Mouse (Mus musculus) cerebral cortex, adult 2 months (tissue): ENCODE measurements around the gene Adcy10.

Experiments used
- WGBS: fragments of 180-500 bp; shearing (Covaris S2); methylation state at CpG from one replicate; pipeline ENCODE4 v1.1.7; 2018; 5-methylcytosine and 5-hydroxymethylcytosine counted together

The Adcy10 gene

GRCm38 (mm10) chr1:165605774-165606173 is 120.8 kb downstream of the Adcy10 start:
- WGBS = 42% methylated on average over 6 of the region's 6 CpGs

GRCm38 (mm10) chr1:165608904-165609303 is 123.9 kb downstream of the Adcy10 start:
- 88% methylated on average over 4 of the region's 4 CpGs for WGBS

GRCm38 (mm10) chr1:165609495-165610320 is 124.7 kb downstream of the Adcy10 start:
- 62% methylated on average over 7 of the region's 7 CpGs for WGBS

GRCm38 (mm10) chr1:165610321-165610999 is 125.5 kb downstream of the Adcy10 start:
- 54% methylated on average over 9 of the region's 9 CpGs for WGBS

- 53% methylated on average over 5 of the region's 5 CpGs for WGBS
Observed at GRCm38 (mm10) chr1:165612714-165613113, 127.7 kb downstream of the Adcy10 start.

GRCm38 (mm10) chr1:165613926-165614325 is 128.9 kb downstream of the Adcy10 start:
- WGBS = 74% methylated on average over 4 of the region's 4 CpGs

GRCm38 (mm10) chr1:165614793-165615192 is 129.8 kb downstream of the Adcy10 start:
- WGBS = 89% methylated on average over 3 of the region's 3 CpGs

GRCm38 (mm10) chr1:165616652-165617051 is 131.7 kb downstream of the Adcy10 start:
- WGBS = 47% methylated on average over 7 of the region's 7 CpGs

- 40% methylated on average over 15 of the region's 15 CpGs for WGBS
Observed at GRCm38 (mm10) chr1:165617166-165617891, 132.3 kb downstream of the Adcy10 start.

GRCm38 (mm10) chr1:165618201-165618624 is 133.2 kb downstream of the Adcy10 start:
- 37% methylated on average over 9 of the region's 9 CpGs for WGBS

GRCm38 (mm10) chr1:165625058-165625457 is 140.1 kb downstream of the Adcy10 start:
- 91% methylated on average over 5 of the region's 5 CpGs for WGBS

- 83% methylated on average over 5 of the region's 5 CpGs for WGBS
Observed at GRCm38 (mm10) chr1:165625896-165626295, 140.9 kb downstream of the Adcy10 start.
